Mouse (Mus musculus) liver, embryonic 11.5 days (tissue): Measurements from ENCODE around the gene Foxo1. TPM values are rescaled to one million over a fixed set of nuclear protein-coding genes. Genes with fewer than 3 reads are reported as not detected.

Experiments
- ATAC-seq: fragments of 200-750 bp; cut with Nextera tagmentation; replicated peaks from 2 replicates; pipeline ENCODE4 v1.8.0; 2017; ENCODE audit warnings: moderate number of reproducible peaks, mild to moderate bottlenecking, moderate TSS enrichment, moderate library complexity; ENCODE audit not compliant: low FRiP score
- DNase-seq: peaks from one replicate; pipeline ENCODE4 v3.0.0-alpha.2; 2017; ENCODE audit warnings: low spot score
- H3K27ac ChIP-seq: fragments of 300-500 bp; sonication (generic); 2 replicates; pipeline ENCODE4 v1.5.1; 2014; ENCODE audit warnings: mild to moderate bottlenecking, low read depth, low read length, control low read depth
- H3K27me3 ChIP-seq: fragments of 300-500 bp; sonication (generic); replicated peaks from 2 replicates; pipeline ENCODE4 v1.6.1; 2014; ENCODE audit warnings: low read length, mixed read lengths; ENCODE audit not compliant: control insufficient read depth, insufficient read depth
- H3K36me3 ChIP-seq: fragments of 300-500 bp; sonication (generic); 2 replicates; pipeline ENCODE4 v1.6.1; 2014; ENCODE audit warnings: mild to moderate bottlenecking, low read length, moderate library complexity, mixed read lengths; ENCODE audit not compliant: control insufficient read depth, insufficient read depth
- H3K4me1 ChIP-seq: fragments of 300-500 bp; sonication (generic); replicated peaks from 2 replicates; pipeline ENCODE4 v1.6.1; 2014; ENCODE audit warnings: low read length, mixed read lengths; ENCODE audit not compliant: control insufficient read depth, insufficient read depth
- H3K4me2 ChIP-seq: fragments of 300-500 bp; sonication (generic); 2 replicates; pipeline ENCODE4 v1.6.1; 2014; ENCODE audit warnings: mild to moderate bottlenecking, control low read depth, moderate library complexity
- H3K4me3 ChIP-seq: fragments of 300-500 bp; sonication (generic); 2 replicates; pipeline ENCODE4 v1.5.1; 2014; ENCODE audit warnings: low read depth, low read length, control low read depth
- H3K9ac ChIP-seq: fragments of 300-500 bp; sonication (generic); 2 replicates; pipeline ENCODE4 v1.6.1; 2014; ENCODE audit warnings: low read depth, low read length, control low read depth
- H3K9me3 ChIP-seq: fragments of 300-500 bp; sonication (generic); 2 replicates; pipeline ENCODE4 v1.6.1; 2016; ENCODE audit warnings: low read length, inconsistent platforms, mixed read lengths; ENCODE audit not compliant: control insufficient read depth
- WGBS: fragments of 180-500 bp; shearing (Covaris S2); extraction: QIAGEN DNeasy Blood & Tissue Kit; methylation state at CpG from one replicate; pipeline ENCODE4 v1.1.7; 2014; 5-methylcytosine and 5-hydroxymethylcytosine counted together
- polyA plus RNA-seq: library from polyadenylated mRNA; unstranded; fragments of >200 nt; fragmentation: Nextera tagmentation; extraction: Ambion mirVana; gene quantifications from 2 replicates; pipeline ENCODE4 v1.2.1, GENCODE M21; 2014

The Foxo1 gene
- polyA plus RNA-seq, 1 experiment from 2014 or later: 3.6 TPM

DNA sequence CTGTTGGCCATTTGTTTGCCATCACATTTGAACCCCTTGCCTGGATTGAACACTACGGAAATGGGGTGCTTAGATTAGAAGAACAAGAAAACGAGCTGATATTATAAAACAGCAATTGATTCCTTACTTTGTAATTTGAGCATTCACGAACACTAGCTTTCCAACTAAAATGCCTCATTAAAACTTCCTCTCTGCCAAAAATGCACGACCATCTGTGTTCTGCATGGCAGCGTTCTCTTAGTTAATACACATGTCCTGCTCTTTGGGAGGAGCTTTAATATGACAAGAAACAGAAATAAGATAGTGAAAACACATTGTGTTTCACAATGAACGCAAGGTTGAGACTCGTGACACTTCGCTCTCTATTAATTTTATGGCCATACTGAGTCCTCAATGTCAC lies 3.8 kb upstream of the Foxo1 start:
- Histone ChIP-seq H3K27ac (no peak overlapping the region), H3K4me2 (no peak overlapping the region), H3K4me3 (no peak overlapping the region), H3K4me1 (peaks cover 9% of the 10 kb centered on the region; the same call in 1 of the 2 replicates), H3K9ac (no peak overlapping the region), H3K9me3 (no peaks in the 10 kb centered on the region), H3K36me3 (no peaks in the 10 kb centered on the region), H3K27me3 (peaks cover 3% of the 10 kb centered on the region; the same call in 1 of the 2 replicates)
- ATAC-seq (no peak), DNase-seq (no peak)
- WGBS: 87% methylated on average over 8 of the region's 8 CpGs

DNA sequence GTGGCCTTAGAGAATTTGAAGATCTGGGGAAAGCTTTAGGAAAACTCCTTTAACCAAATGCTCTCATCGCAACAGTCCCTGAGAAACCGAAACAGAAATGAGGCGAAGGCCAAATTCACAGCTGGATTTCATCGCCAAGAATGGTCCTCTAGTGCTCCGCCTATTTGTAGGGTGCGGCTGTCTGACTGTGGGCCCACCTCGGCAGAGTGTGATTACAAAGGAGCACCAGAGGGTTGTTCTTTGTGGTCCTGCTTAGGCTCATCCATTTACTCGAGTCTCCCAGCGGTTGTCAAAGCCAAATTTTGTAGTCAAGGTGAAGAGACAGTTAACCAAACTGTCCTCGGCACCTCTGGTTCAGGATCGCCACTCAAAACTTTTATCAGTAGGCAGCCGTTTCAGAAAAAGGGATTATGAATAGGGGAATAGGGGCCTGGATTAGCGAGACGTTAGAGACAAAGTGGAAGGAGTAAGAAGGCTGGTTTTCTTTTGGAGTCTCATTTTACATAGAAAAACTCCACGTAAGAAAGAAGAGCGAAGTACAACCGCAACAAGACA lies 1.5 kb upstream of the Foxo1 start:
- Histone ChIP-seq H3K4me3 (peak overlapping the region; percentile 88), H3K4me2 (peak overlapping the region; percentile 100), H3K9ac (no peak overlapping the region), H3K4me1 (peaks cover 12% of the 10 kb centered on the region; the same call in 1 of the 2 replicates), H3K36me3 (no peaks in the 10 kb centered on the region), H3K9me3 (no peaks in the 10 kb centered on the region), H3K27ac (no peak overlapping the region), H3K27me3 (peaks cover 3% of the 10 kb centered on the region; the same call in 1 of the 2 replicates)
- ATAC-seq (no peak), DNase-seq (no peak)
- 13% methylated on average over 17 of the region's 17 CpGs for WGBS

DNA sequence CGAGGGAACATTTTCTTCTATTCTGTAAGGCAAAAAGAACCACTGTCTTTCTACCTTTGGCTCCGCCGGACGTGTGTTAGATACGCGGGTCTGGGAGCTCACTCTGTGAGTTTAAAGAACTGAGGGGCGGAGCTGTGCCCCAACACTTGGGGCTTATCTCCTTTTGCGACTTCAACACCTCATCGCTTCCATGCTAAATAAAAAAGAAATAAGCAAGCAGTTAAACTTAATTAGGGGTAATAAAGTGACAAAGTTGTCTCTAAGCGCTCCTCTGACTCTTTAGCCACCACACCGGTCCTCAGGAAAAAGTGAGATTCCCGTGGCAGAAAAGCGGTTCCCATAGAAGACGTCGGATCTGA lies 864 bp upstream of the Foxo1 start:
- Histone ChIP-seq H3K4me2 (peak overlapping the region; percentile 100), H3K36me3 (no peaks in the 10 kb centered on the region), H3K27me3 (peaks cover 3% of the 10 kb centered on the region; the same call in 1 of the 2 replicates), H3K27ac (no peak overlapping the region), H3K9ac (peak overlapping the region; percentile 81), H3K4me1 (peaks cover 12% of the 10 kb centered on the region; the same call in 1 of the 2 replicates), H3K9me3 (no peaks in the 10 kb centered on the region), H3K4me3 (peak overlapping the region; percentile 88)
- ATAC-seq (no peak), DNase-seq (no peak)
- under 1% methylated on average over 15 of the region's 15 CpGs for WGBS

DNA sequence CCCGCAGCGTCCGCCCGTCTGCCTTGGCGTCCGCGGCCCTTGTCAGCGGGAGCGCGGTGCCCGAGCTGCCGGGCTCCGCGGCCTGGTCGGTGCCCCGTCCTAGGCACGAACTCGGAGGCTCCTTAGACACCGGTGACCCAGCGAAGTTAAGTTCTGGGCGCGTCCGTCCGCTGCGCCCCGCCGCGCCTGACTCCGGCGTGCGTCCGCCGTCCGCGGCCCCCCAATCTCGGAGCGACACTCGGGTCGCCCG lies 276 bp downstream of the Foxo1 start:
- DNase-seq (no peak), ATAC-seq (peak; percentile 53)
- H3K4me2 ChIP-seq: peak overlapping the region; percentile 100
- peaks cover 12% of the 10 kb centered on the region; the same call in 1 of the 2 replicates for H3K4me1 ChIP-seq
- peak overlapping the region; percentile 88 for H3K4me3 ChIP-seq
- no peaks in the 10 kb centered on the region for H3K9me3 ChIP-seq
- peaks cover 3% of the 10 kb centered on the region; the same call in 1 of the 2 replicates for H3K27me3 ChIP-seq
- H3K36me3 ChIP-seq: no peaks in the 10 kb centered on the region
- under 1% methylated on average over 40 of the region's 40 CpGs for WGBS
- peak overlapping the region; percentile 81 for H3K9ac ChIP-seq
- peak overlapping the region; percentile 84 for H3K27ac ChIP-seq

- WGBS: under 1% methylated on average over 83 of the region's 89 CpGs
- Histone ChIP-seq H3K9ac (peak overlapping the region; percentile 81), H3K27me3 (peaks cover 3% of the 10 kb centered on the region; the same call in 1 of the 2 replicates), H3K27ac (peak overlapping the region; percentile 84), H3K9me3 (no peaks in the 10 kb centered on the region), H3K4me1 (peaks cover 12% of the 10 kb centered on the region; the same call in 1 of the 2 replicates), H3K4me3 (peak overlapping the region; percentile 88), H3K36me3 (no peaks in the 10 kb centered on the region), H3K4me2 (peak overlapping the region; percentile 100)
- DNase-seq (peak; percentile 65), ATAC-seq (peak; percentile 15)
Observed at GRCm38 (mm10) chr3:52268737-52269513, 789 bp downstream of the Foxo1 start.

DNA sequence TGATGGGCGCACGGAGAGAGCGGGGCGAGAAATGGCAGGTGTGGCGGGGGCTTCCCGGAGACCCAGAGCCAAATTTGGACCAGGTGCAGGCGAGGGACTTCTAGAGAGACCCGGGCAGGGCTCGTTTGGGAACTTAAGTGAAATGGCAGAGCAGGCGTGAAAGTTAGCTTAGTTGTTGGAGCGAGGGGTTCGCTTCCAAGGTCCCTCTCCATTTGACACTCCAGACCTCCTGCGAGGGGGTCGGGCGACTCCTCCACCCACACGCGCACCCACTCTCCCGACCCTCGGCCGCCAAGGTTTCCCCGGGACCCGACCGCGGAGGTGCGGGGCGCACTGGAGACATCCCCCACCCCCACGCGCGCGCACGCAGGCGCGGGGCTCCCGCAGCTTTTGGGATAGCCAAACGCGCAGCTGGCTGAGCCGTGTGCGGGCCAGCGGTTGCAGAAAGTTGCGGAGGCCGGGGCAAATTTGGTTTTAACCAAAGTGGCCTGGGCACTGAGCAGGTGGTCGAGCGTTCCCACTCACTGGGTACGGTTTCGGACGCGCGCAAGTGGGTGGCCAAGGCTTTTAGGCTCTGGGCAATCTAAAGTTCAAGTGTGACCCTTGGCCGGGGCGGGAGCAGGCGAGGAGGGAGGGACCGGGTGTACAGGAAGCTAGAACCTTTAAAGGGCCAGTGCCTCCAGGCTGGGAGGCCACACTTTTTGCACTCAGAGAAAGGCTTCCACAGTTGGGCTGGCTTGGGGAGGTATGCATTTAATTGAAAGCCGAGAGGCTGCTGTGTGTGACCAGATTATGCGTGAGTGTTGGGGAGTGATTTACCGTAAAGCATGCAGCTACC lies 1.6 kb downstream of the Foxo1 start:
- peak; percentile 46 for ATAC-seq
- no peaks in the 10 kb centered on the region for H3K9me3 ChIP-seq
- peak overlapping the region; percentile 55 for H3K27ac ChIP-seq
- H3K9ac ChIP-seq: peak overlapping the region; percentile 81
- DNase-seq: peak; percentile 75
- WGBS: 1% methylated on average over 55 of the region's 55 CpGs
- H3K27me3 ChIP-seq: peaks cover 3% of the 10 kb centered on the region; the same call in 1 of the 2 replicates
- H3K4me3 ChIP-seq: peak overlapping the region; percentile 88
- H3K36me3 ChIP-seq: no peaks in the 10 kb centered on the region
- peaks cover 12% of the 10 kb centered on the region; the same call in 1 of the 2 replicates for H3K4me1 ChIP-seq
- H3K4me2 ChIP-seq: peak overlapping the region; percentile 100

DNA sequence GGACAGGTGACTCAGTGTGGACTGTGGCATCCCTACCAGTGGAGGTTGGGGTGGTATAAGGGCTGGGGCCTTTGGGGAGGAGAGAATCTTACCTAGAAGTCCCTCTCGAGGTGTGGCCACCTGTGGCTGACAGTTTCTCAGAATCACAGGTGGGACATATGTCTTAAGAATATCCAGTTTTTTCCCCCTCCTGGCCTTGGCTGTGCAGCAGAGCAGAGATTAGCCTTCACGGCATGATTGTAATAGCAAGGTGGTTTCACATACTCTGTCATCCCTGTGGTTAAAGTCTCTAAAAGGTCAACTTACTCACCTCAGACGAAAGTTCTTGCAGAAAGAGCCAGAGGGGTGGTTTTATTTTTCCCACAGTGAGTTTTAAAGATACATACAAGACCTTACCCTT lies 2.4 kb downstream of the Foxo1 start:
- H3K27me3 ChIP-seq: peaks cover 3% of the 10 kb centered on the region; the same call in 1 of the 2 replicates
- DNase-seq: no peak
- H3K36me3 ChIP-seq: no peaks in the 10 kb centered on the region
- no peak for ATAC-seq
- no peak overlapping the region for H3K27ac ChIP-seq
- H3K4me2 ChIP-seq: peak overlapping the region; percentile 100
- H3K4me1 ChIP-seq: peaks cover 12% of the 10 kb centered on the region; the same call in 1 of the 2 replicates
- peak overlapping the region; percentile 88 for H3K4me3 ChIP-seq
- 25% methylated on average over 3 of the region's 3 CpGs for WGBS
- H3K9ac ChIP-seq: no peak overlapping the region
- H3K9me3 ChIP-seq: no peaks in the 10 kb centered on the region

DNA sequence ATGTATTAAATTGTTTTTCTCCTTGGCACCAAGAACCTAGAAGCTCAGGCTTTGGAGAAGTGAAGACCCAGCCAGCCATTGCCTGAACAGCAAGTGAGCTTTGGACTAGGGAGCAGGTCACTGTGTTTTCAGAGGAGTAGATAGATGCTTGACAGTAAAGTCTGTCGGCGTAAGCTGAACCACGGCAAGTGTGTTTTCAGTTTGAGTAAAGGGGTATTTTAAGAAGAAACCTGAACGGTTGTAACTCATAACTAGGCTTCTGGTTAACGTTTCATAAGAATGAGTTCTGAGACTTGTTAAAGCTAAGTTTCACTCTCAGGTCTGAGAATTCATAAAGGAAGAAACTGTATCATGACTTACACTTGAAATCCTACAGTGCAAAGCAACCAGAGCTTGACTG lies 3.2 kb downstream of the Foxo1 start:
- H3K4me2 ChIP-seq: no peak overlapping the region
- ATAC-seq (no peak), DNase-seq (no peak)
- no peaks in the 10 kb centered on the region for H3K9me3 ChIP-seq
- H3K4me1 ChIP-seq: peaks cover 12% of the 10 kb centered on the region; the same call in 1 of the 2 replicates
- H3K4me3 ChIP-seq: no peak overlapping the region
- H3K27me3 ChIP-seq: peaks cover 2% of the 10 kb centered on the region; the same call in 1 of the 2 replicates
- no peak overlapping the region for H3K27ac ChIP-seq
- no peak overlapping the region for H3K9ac ChIP-seq
- WGBS: 79% methylated on average over 5 of the region's 5 CpGs
- H3K36me3 ChIP-seq: no peaks in the 10 kb centered on the region
